Mouse (Mus musculus) frontal cortex, postnatal 36 days (tissue): ENCODE measurements around the gene Cryzl1.
A peak's percentile ranks its signal among the peaks of the same experiment; 100 is the strongest.

Experiments used
- DNase-seq, 2 experiments: peaks; one replicate each; pipeline ENCODE4 v3.0.0; 2022; ENCODE audit warnings: low spot score in 2 of 2

Gene Cryzl1

DNA sequence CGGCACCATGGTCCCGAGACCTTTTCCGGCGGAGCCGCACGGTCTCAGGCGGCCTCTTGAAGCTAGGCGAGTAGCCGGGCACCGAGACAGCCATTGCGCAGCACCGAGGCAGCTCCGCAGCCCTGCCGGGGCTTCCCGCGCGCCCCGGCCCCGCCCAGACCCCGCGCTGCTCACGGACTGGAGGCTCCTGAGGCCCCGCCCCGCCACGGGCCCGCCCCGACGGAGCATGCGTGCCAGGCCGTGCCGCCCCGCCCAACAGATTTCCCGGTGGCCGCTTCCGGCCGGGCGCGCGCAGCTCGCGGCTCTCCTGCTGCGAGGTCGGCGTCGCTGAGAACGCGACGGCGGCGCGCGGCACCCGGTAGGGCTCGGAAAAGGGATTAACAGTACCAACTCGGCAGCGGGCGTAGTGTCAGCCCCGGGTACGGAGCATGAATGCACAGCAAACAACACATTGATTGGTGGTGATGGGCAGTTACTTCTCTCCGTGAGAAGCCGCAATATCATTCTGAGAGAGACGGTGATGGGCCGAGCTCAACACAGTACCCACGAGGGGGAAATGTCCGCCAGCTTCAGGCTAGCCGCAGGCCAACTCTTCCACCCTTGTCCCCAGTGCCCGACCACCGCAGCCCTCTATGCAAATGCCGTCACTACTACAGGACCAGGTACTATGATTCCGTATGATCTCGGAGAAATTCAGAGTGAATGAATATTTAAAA lies 40.0 kb downstream of the Cryzl1 start, which contains the start of gene Donson:
Gene Donson, minus strand, starts transcription at position 152 of the 716 bp plus-strand sequence.
- peak; percentile 90 to 91 for DNase-seq

DNA sequence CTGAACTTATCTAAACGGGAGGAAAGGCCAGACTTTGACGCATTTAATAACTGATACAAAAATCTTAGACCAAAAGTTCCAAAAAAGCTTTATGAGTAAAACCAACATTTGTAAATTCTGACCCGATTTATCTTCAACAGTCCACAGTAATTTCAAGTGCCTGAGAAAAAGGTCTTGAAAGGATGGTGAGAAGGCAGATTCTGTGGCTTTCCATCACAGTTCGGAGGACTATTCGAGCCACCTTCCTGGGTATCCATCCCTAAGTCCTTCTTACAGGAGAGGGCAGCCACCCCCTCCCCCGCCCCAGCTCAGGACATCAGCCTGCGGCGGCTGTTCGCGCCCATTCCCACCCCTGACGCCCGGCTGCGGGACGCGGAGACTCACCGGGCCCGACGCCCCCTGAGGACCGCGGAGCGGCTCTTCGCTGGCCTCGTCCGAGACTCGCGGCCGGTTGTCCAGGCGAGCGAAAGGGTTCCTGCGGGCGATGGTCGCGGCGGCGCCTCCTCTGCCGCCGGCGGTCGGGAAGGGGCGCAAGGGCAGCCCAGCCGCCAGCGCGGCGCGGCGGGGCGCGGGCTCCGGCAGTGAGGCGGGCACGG lies 40.7 kb downstream of the Cryzl1 start:
- no peak for DNase-seq

DNA sequence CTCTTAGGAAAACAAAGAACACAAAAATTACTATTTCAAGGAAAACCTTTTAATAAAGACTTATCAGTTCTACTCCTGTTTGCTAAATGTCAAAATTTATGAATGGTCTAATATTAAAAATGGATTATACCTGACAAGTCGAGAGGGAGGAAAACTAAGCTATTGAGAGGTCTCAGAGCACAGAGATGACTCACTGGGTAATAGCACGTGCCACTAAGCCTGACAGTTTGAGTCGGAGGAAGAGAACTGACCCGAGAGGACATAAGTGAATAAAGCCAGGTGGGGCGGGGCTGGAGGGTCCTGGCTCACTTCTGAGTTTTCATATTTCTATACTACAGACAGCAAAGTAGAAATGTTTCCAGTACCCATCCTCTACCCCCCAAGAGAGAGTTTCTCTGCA lies 42.4 kb downstream of the Cryzl1 start:
- DNase-seq, result no peak

DNA sequence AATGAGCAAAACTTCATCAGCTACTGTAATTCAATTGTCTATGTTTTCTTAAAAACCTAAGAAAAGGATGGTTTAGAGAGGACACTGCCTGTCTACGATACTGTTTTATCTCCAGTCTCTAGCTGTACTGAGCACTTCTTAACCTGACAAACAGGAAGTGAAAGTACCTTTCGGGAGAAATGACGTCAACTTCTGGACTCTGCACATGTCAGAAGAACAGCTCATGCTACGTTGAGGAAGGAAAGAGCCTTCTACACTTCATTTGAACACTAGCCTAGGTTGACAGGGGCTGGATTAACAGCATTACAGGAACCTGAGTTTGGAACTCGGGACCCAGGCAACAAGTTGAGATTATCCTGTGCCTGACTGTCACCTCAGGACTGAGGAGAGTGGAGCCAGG lies 43.2 kb downstream of the Cryzl1 start:
- DNase-seq, result no peak

DNA sequence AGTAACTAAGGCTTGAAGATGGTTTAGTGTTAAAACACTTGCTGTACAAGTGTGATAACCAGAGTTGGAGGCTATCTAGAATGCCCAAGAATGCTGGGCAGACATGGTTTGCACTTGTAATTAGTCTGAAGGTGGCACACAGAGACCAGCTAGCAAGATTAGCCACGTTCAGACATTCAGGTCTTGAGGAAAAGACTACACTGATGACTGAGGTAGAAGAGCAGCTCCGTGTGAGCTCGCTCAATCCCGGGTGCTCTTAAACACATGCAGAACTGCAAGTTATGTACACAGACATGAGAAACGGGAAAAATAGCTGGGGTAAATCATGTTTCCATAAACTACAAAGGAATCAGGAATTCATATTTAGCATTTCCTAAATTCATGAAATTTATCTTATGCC lies 48.1 kb downstream of the Cryzl1 start:
- DNase-seq, result no peak

DNA sequence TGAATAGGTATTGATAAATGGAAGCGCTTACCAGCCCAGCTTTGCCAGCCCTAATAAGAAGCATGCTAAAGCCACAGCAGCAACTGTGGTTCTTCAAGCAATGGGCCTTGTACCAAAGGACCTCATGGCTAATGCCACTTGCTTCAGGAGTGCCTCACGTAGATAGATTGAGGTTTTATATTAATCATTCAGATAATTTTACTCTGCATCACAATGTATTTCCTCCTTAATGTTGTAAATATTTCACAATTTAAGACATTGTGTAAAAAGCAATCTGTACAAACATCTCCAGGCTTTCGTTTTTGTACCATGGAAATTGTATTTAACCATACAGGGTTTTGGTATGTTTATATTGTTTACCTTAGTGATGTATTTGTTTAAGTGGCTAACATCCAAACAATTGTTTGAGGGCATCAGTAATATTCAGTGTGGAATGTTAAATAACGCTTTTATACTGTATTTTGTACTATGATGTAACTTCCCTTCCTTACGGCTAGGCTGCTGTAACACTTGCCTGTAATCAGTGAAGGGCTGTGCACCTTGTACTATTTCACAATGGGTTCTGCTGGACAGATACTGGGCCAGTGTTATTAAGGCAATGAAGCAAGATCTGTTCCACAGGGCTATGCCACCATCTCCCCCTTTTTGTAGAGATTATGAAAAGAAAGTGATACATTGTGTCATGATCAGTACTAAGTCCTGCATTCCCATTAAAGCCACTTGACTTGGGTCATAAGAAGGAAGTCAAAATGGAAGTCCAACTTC lies 50.4 kb downstream of the Cryzl1 start:
- no peak for DNase-seq

DNA sequence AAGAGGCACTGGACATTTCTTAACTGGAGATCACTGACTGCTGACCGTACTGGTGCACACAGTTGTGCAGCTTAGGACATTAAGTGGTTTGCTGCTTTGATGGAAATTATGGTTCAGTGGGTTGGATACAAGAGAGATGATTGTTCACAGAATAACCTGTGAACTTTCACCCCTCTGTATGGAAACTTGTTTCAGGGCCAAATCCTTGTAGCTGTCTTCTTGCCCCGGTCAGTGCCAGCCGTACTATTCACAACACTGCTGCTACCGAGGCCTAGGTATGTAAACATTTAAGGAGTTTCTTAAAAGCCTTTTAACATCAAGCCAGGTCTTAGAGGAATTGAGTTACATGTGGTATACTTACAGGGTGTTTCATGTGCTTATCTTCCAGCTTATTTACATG lies 54.3 kb downstream of the Cryzl1 start:
- no peak for DNase-seq

DNA sequence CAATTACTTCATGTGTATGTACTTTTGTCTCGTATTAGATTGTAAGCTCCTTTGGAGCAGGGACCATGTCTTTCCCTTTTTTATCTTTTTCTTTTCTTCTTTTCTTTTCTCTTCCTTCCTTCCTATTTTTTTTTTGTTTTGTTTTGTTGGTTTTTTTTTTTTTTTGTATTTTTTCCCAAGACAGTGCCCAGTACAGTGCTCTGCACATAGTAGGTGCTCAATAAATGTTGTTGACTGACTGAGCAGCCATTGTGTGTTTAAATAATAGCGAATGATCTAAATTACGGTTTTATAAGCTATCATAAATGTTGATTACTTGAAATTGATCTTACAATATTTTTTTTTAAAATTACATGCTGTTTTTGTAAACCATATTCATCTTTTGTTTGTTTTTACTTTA lies 65.0 kb downstream of the Cryzl1 start:
- no peak for DNase-seq

DNA sequence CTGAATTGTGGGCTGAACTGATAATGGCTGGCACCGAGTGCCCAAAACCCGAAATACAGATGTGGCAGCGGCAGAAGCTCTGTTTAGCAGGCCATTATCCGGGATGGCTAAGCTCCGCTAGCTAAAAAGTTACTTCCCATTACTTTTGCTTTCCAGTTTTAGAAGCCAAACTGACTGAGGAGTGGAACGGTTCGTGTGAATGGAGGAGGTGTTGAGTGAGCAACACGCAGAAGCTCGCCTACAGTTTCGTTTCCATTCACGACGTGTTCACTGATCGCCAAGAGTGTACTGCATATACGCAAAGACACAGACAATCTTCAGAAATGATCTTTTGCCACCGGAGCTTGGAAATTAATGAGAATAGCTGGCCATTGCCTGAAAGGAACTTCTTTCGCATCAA lies 66.4 kb downstream of the Cryzl1 start:
- DNase-seq, result peak; percentile 20 to 37

DNA sequence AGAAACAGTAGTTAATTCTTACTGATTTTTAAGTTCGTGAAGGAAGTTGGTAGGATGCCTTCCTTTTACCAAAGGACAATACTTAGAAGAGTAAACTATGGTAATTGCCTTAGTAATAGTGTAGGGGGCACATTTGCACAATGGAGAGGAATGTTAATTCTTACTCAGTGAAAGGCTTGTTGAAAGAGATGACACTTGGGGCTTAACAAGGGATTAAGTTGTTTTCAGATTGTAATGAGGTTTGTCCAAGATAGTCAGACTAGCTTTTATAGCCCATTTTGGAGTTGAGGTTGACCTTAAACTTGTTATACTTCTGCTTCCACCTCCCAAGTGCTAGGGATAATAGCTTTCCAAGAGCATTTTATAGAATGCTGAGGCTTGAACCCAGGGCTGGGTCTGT lies 67.4 kb downstream of the Cryzl1 start:
- no peak for DNase-seq

DNA sequence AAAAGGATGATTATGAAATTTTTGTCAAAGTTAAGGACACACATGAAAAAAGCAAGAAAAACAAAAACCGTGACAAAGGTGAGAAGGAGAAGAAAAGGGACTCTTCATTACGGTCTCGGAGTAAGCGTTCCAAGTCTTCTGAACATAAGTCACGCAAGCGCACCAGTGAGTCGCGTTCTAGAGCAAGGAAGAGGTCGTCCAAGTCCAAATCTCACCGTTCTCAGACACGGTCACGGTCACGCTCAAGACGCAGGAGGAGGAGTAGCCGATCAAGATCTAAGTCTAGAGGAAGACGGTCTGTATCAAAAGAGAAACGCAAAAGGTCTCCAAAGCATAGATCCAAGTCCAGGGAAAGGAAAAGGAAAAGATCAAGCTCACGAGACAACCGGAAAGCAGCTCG lies 69.0 kb downstream of the Cryzl1 start:
- no peak for DNase-seq

DNA sequence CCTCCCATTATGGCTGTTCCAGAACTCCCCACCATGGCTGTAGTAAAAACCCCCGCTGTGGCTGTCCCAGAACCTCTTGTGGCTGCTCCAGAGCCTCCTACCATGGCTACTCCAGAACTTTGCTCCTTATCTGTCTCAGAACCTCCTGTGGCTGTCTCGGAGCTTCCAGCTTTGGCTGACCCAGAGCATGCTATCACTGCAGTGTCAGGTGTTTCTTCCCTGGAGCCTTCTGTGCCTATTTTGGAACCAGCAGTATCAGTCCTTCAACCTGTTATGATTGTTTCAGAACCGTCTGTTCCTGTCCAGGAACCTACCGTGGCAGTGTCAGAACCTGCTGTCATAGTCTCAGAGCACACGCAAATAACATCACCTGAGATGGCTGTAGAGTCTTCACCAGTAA lies 70.3 kb downstream of the Cryzl1 start:
- no peak for DNase-seq

DNA sequence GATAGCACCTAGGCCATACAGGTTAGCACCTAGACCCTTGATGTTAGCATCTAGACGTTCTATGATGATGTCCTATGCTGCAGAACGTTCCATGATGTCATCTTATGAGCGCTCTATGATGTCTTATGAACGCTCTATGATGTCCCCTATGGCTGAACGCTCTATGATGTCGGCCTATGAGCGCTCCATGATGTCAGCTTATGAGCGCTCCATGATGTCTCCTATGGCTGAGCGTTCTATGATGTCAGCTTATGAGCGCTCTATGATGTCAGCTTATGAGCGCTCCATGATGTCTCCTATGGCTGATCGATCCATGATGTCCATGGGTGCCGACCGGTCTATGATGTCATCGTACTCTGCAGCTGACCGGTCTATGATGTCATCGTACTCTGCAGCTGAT lies 71.5 kb downstream of the Cryzl1 start:
- no peak for DNase-seq

DNA sequence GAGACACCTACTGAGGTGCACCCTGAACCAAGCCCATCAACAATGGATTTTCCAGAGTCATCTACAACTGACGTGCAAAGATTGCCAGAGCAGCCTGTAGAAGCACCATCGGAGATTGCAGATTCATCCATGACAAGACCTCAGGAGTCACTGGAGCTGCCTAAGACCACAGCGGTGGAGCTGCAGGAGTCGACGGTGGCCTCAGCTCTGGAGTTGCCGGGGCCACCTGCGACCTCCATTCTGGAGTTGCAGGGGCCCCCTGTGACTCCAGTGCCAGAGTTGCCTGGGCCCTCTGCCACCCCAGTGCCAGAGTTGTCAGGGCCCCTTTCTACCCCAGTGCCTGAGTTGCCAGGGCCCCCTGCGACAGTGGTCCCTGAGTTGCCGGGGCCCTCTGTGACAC lies 73.5 kb downstream of the Cryzl1 start:
- DNase-seq, result no peak

DNA sequence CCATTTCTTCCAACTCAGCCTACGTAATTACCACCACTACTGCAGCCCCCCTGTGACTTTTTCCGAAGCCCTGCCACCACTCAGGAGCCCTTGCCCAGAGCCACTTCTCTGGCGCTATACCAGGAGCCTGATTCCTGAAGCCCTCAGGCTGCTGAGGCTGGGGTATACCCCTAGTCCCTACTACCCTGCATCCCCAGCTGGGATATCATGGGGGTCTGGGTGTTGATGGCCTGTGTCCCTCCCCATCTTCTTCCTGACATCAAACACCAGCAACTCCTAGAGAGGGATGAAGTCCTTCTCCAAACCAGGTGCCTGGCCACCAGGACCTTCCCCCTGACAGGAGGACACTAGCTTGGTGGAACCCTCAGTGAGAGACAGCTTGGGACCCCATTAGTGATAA lies 76.6 kb downstream of the Cryzl1 start:
- DNase-seq, result no peak

DNA sequence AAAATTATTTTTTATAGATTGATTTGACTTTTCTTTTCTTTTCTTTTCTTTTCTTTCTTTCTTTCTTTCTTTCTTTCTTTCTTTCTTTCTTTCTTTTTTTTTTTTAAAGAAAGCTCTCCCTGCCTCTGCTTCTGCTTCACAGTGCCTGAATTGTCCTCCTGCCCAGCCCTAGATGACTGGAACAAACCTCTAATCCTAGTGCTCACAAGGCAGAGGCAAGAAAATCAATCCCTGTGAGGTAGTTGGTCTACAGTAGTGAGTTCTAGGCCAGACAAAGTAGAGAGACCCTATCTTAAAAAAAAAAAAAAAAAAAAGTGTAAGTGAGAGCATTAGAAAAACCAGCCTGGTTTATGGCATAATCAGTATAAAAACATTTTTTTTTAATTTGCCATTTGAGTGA lies 79.0 kb downstream of the Cryzl1 start:
- DNase-seq, result no peak

DNA sequence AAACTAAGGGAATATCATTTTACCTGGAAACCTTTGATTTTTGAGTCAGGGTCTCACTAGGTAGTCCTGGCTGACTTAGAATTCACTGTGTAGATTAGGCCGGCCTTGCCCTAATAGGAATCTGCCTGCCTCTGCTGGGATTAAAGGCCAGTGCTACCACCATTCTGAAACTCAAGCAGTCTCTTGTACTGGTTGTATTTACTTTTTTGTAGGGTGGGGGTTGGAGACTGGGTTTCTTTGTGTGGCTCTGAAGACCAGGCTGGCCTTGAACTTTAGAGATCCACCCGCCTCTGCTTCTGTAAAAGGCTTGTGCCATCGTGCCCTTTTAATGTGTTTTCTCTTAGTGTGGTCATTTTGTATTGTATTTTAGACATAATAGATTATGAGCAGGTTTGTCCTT lies 79.5 kb downstream of the Cryzl1 start:
- DNase-seq, result no peak

DNA sequence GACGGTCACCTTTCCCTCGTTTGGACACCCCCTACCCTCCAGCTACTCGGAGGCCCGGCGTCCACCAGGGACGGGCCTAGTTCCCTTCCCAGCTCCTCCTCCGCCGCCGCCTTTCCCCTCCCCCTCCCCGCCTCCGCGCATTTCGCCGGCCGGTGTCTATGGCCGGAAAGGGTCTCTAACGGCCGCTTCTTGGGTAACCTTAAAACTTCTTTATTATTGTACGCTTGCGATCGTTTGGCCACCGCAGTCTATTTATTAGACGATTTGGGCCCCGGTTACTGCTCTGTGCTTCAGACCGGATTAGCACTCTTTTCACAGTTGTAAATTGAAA lies 80.6 kb downstream of the Cryzl1 start:
- DNase-seq, result peak; percentile 53 to 68

DNA sequence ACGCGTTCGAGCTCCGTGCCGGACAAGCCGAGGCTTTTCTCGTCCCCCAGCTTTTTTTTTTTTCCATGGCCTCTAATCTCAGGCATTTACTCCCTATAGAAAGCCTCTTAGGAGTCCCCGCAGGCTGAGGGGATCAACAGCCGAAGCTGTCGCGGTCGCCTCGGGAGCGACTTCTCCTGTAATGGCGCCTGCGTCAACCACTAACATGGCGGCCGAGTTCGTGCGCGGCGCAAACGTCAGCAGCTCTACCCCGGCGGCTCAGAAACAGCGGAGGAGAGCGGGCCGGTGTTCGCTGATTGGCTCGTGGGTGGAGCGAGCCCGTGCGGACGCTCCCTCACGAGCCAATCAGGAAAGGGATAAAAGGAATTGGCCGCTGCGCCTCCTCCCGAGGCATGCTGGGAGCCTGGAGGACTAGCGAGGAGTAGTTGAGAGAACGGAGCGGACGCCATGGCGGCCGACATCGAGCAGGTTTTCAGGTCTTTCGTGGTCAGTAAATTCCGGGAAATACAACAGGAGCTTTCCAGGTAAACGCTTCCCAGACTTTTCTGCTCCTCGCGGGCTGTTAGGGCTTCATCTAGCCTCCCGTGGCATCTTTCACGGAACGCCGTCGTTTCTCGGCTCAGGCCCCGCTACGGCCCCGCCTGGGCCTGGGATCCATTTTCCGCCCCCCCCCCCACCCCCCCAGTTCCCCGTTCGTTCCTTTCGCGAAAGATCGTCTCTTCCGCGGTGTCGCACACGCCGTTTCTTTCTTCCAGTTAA lies 81.1 kb downstream of the Cryzl1 start, which contains the start of gene Son:
Gene Son, plus strand, starts transcription at position 46 of the 759 bp plus-strand sequence.
- peak; percentile 97 for DNase-seq

DNA sequence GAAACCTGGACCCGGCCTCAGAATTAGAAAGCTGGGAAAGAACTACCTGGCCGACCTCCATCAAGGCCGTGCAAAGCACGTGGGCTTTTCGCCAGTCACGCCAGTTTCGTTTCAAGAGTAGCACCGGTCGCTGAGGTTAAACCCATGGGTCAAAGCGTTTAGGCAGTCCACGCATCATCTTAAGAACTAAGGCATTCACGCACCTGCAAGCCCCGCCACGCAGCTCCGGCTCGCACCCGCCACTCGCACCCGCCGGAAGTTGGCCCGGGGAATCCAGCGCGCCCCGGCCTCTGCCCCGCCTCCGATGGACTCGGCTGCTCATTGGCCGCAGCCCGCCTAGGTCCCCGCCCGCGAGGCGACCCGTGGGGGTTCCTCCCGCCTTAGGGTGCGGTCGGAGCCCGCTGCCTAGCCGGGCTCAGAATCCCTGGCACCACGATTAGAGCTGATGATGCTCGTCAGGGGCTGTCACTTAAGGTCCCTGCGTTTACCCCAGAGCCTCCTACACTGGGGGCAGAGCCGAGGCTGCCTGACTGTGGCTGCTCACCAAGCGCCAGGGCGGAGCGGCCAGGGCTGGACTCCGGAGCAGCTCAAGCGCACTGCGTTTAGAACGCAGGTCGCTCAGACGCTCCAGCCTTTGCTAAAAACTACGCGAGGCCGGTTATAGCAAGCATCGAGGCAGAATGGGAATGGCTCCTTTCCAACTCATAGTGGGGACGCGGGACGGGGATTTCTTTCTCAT lies 81.9 kb downstream of the Cryzl1 start, which contains the start of gene Gart:
Gene Gart, minus strand, starts transcription at position 272 of the 739 bp plus-strand sequence.
- DNase-seq, result peak; percentile 92 to 93

DNA sequence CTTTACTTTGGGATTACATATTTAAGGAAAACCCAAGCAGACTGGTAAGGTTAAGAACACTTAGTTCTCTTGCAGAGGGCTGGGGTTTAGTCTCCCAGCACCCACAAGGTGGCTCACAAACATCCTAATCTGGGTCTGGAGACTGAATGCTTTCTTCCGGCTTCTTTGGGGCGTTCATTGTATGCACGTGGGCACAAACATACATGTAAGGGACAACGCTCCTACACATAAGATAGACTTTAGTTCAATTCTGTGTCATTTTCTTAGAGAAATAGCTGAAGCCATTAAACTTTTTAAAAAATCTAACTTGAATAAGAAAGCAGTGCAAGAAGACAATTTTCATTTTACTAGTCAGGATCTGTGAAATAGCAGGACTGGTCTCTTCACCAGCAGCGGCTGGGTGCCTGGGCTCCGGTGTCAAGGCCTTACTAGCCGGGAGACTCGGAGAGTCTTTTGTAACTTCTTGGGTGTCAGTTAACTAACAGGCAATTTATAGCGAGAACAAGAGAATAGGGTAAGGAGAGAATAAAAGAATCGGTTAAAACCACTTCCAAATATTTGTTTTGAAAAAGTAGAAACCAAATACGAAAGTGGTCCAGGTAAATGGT lies 82.7 kb downstream of the Cryzl1 start:
- DNase-seq, result no peak
